21 mouse cellular contexts compared by ENCODE assay signal in genomic region chr11:88282516-88282915, GRCm38 (mm10). TPM values are rescaled to one million over a fixed set of nuclear protein-coding genes. Genes with fewer than 3 reads are reported as not detected.
DNase-seq lines count a peak whose midpoint lies in the region; ATAC-seq and TF ChIP-seq lines count a peak whose summit lies in the region.
"Had no signal": no experiment of that assay in that cellular context is flagged by ENCODE, and none has a peak within 500 bp of the region (broad histone marks: within the 10 kb centered on the region; RNA-seq: fewer than 3 reads in every experiment).

No protein-coding gene starts in this region.

- H3K4me2 ChIP-seq in hindbrain, postnatal 0 days (ENCODE audit: low read depth, low read length): no peak overlapping the region
- no peak overlapping the region for H3K4me2 ChIP-seq in hindbrain, embryonic 11.5 days (replicated peaks; ENCODE audit: low read depth, low read length)
- H3K4me2 ChIP-seq in lung, embryonic 14.5 days: no peak overlapping the region
- H3K4me2 ChIP-seq: forebrain, embryonic 13.5 days; hindbrain, embryonic 14.5 days; limb, embryonic 15.5 days had no signal

- no peaks in the 10 kb centered on the region for H3K9me3 ChIP-seq in hindbrain, postnatal 0 days (ENCODE audit: low read length)
- H3K9me3 ChIP-seq in hindbrain, embryonic 11.5 days (ENCODE audit: control insufficient read depth, low read length): no peaks in the 10 kb centered on the region
- H3K9me3 ChIP-seq in lung, embryonic 14.5 days (ENCODE audit: low read depth, low read length): no peaks in the 10 kb centered on the region
- H3K9me3 ChIP-seq in ES-Bruce4 (replicated peaks; ENCODE audit: control insufficient read depth, insufficient read depth, low read length, poor library complexity, severe bottlenecking): no peaks in the 10 kb centered on the region
- H3K9me3 ChIP-seq: embryonic facial prominence, embryonic 10.5 days; forebrain, embryonic 13.5 days; limb, embryonic 15.5 days had no signal

- whole genome bisulfite sequencing in hindbrain, postnatal 0 days: 99% methylated on average over 2 of the region's 2 CpGs
- 89% methylated on average over 2 of the region's 2 CpGs for WGBS in hindbrain, embryonic 11.5 days
- 93% methylated on average over 2 of the region's 2 CpGs for WGBS in lung, embryonic 14.5 days

- DNase-seq in hindbrain, postnatal 0 days (ENCODE audit: low spot score): no peak
- DNase-seq in hindbrain, embryonic 11.5 days (ENCODE audit: low spot score): no peak
- no peak for DNase-seq in lung, embryonic 14.5 days
- no peak for DNase-seq in lung, postnatal 36 days
- DNase-seq in brain, embryonic 14.5 days (ENCODE audit: low read depth): no peak
- no peak for DNase-seq in yolk sac, embryonic 10.5 days (ENCODE audit: low spot score)
- DNase-seq: adrenal gland, postnatal 10 days; cerebellum, adult 11-12 months; kidney, adult 2 months; kidney, postnatal 36 days; lung, postnatal 14 days had no signal

- H3K9ac ChIP-seq in hindbrain, postnatal 0 days (replicated peaks; ENCODE audit: low read length): no peak overlapping the region
- H3K9ac ChIP-seq in hindbrain, embryonic 11.5 days (ENCODE audit: low read depth, low read length): no peak overlapping the region
- no peak overlapping the region for H3K9ac ChIP-seq in lung, embryonic 14.5 days
- H3K9ac ChIP-seq in ES-Bruce4 (ENCODE audit: low read depth, poor library complexity, severe bottlenecking): no peak overlapping the region
- H3K9ac ChIP-seq: forebrain, embryonic 13.5 days; hindbrain, embryonic 14.5 days; limb, embryonic 15.5 days had no signal

- peak; percentile 37 for TF ChIP-seq CTCF in hindbrain, postnatal 0 days (IDR thresholded peaks at IDR 0.05; ENCODE audit: low read depth)
- TF ChIP-seq CTCF in lung, embryonic 14.5 days (IDR thresholded peaks at IDR 0.05; ENCODE audit: low read depth): peak; percentile 43
- peak; percentile 32 for TF ChIP-seq CTCF in ES-Bruce4 (IDR thresholded peaks at IDR 0.05; ENCODE audit: low read depth, low read length)
- peak; percentile 38; the same call in 1 of the 2 replicates for TF ChIP-seq CTCF in brain, embryonic 14.5 days (IDR thresholded peaks at IDR 0.05; ENCODE audit: borderline replicate concordance, extremely low read depth, insufficient read depth, insufficient read length)

- TF ChIP-seq POLR2A in ES-Bruce4 (IDR thresholded peaks at IDR 0.05; ENCODE audit: insufficient read depth, low read length): no peak
- no peak for TF ChIP-seq POLR2A in brain, embryonic 14.5 days (IDR thresholded peaks at IDR 0.05; ENCODE audit: borderline replicate concordance, extremely low read depth, insufficient read depth, insufficient read length, poor library complexity, severe bottlenecking)

- no peak for ATAC-seq in hindbrain, postnatal 0 days
- no peak for ATAC-seq in hindbrain, embryonic 11.5 days (ENCODE audit: low FRiP score)
- ATAC-seq in lung, embryonic 14.5 days (ENCODE audit: insufficient read depth): no peak
- ATAC-seq: CD4-positive, CD25-positive, alpha-beta regulatory T cell, adult 4 months; forebrain, embryonic 13.5 days had no signal

- no peak overlapping the region for H3K4me3 ChIP-seq in hindbrain, postnatal 0 days (ENCODE audit: low read length)
- no peak overlapping the region for H3K4me3 ChIP-seq in hindbrain, embryonic 11.5 days (ENCODE audit: low read depth, low read length)
- no peak overlapping the region for H3K4me3 ChIP-seq in lung, embryonic 14.5 days (ENCODE audit: low read depth, low read length)
- H3K4me3 ChIP-seq in ES-Bruce4 (ENCODE audit: low read depth, low read length): no peak overlapping the region
- H3K4me3 ChIP-seq: embryonic facial prominence, embryonic 10.5 days; forebrain, embryonic 13.5 days; limb, embryonic 15.5 days had no signal

- no peaks in the 10 kb centered on the region for H3K36me3 ChIP-seq in hindbrain, postnatal 0 days (ENCODE audit: insufficient read depth, low read length)
- H3K36me3 ChIP-seq in hindbrain, embryonic 11.5 days (ENCODE audit: control insufficient read depth, insufficient read depth, low read length): no peaks in the 10 kb centered on the region
- H3K36me3 ChIP-seq in lung, embryonic 14.5 days (ENCODE audit: insufficient read depth): no peaks in the 10 kb centered on the region
- no peaks in the 10 kb centered on the region for H3K36me3 ChIP-seq in ES-Bruce4 (ENCODE audit: control insufficient read depth, insufficient read depth, low read length, poor library complexity, severe bottlenecking)
- H3K36me3 ChIP-seq: embryonic facial prominence, embryonic 10.5 days; limb, embryonic 15.5 days had no signal

- H3K4me1 ChIP-seq in hindbrain, postnatal 0 days (ENCODE audit: insufficient read depth, low read length): no peaks in the 10 kb centered on the region
- H3K4me1 ChIP-seq in hindbrain, embryonic 11.5 days (replicated peaks; ENCODE audit: control insufficient read depth, insufficient read depth, low read length): peaks cover 13% of the 10 kb centered on the region
- no peaks in the 10 kb centered on the region for H3K4me1 ChIP-seq in lung, embryonic 14.5 days (ENCODE audit: insufficient read depth)
- no peaks in the 10 kb centered on the region for H3K4me1 ChIP-seq in ES-Bruce4 (ENCODE audit: control insufficient read depth, insufficient read depth, low read length)
- H3K4me1 ChIP-seq: limb, embryonic 15.5 days had no signal

- H3K27me3 ChIP-seq in hindbrain, postnatal 0 days (ENCODE audit: insufficient read depth, low read length): no peaks in the 10 kb centered on the region
- H3K27me3 ChIP-seq in hindbrain, embryonic 11.5 days (ENCODE audit: control insufficient read depth, insufficient read depth, low read length): no peaks in the 10 kb centered on the region
- no peaks in the 10 kb centered on the region for H3K27me3 ChIP-seq in lung, embryonic 14.5 days (ENCODE audit: insufficient read depth, low read length)
- H3K27me3 ChIP-seq in ES-Bruce4 (ENCODE audit: control insufficient read depth, insufficient read depth, low read length, poor library complexity, severe bottlenecking): no peaks in the 10 kb centered on the region
- H3K27me3 ChIP-seq: forebrain, embryonic 13.5 days had no signal

- H3K27ac ChIP-seq in hindbrain, postnatal 0 days: no peak overlapping the region
- no peak overlapping the region for H3K27ac ChIP-seq in hindbrain, embryonic 11.5 days (ENCODE audit: low read depth, low read length)
- H3K27ac ChIP-seq in lung, embryonic 14.5 days (ENCODE audit: low read depth): no peak overlapping the region
- no peak overlapping the region for H3K27ac ChIP-seq in ES-Bruce4 (ENCODE audit: insufficient read depth, low read length)
- H3K27ac ChIP-seq: forebrain, embryonic 13.5 days; limb, embryonic 15.5 days had no signal

- TF ChIP-seq EP300 in ES-Bruce4 (IDR thresholded peaks at IDR 0.05; ENCODE audit: insufficient read depth, low read depth, low read length): no peak

RNA-seq across cellular contexts. Expression of gene Ccdc182, which starts 11.3 kb away (rescaled TPM):
- total RNA-seq in hindbrain, postnatal 0 days (2014; rRNA removed): not detected in 2 replicates
- polyA plus RNA-seq in hindbrain, postnatal 0 days (2015; fragmentation: Nextera tagmentation; extraction: Ambion mirVana): 0.15 TPM in 1 of 2 replicates, not detected in the other
- polyA plus RNA-seq in hindbrain, embryonic 11.5 days (2014; fragmentation: Nextera tagmentation; extraction: Ambion mirVana): 9.8 and 10.0 TPM in 2 replicates
- polyA plus RNA-seq in lung, embryonic 14.5 days (2014; fragmentation: Nextera tagmentation; extraction: Ambion mirVana): not detected in 2 replicates
- not detected in 2 replicates for polyA plus RNA-seq in ES-Bruce4 (2011; ENCODE audit: insufficient read depth, insufficient read length, low read depth, missing spikeins)
- polyA plus RNA-seq in brain, embryonic 14.5 days (2012; rRNA removed): 0.20 and 0.30 TPM in 2 replicates
- total RNA-seq: adrenal gland, postnatal 10 days; granulocyte monocyte progenitor cell, adult 5-6 weeks; layer of hippocampus, postnatal 14 days; left cerebral cortex, postnatal 14 days had no signal
- polyA plus RNA-seq: CD4-positive, CD25-positive, alpha-beta regulatory T cell, adult 4 months; heart, embryonic 14.5 days; limb, embryonic 15.5 days had no signal
